Mouse (Mus musculus) lung, postnatal 0 days (tissue): Measurements from ENCODE around the gene Rph3al. TPM values are rescaled to one million over a fixed set of nuclear protein-coding genes. Genes with fewer than 3 reads are reported as not detected.

Experiments used
- ATAC-seq: fragments of 200-750 bp; cut with Nextera tagmentation; 2 replicates; pipeline ENCODE4 v1.8.0; 2017; ENCODE audit warnings: moderate library complexity
- DNase-seq: peaks from one replicate; pipeline ENCODE4 v3.0.0-alpha.2; 2016; ENCODE audit warnings: low spot score
- H3K27ac ChIP-seq: fragments of 300-500 bp; sonication (generic); 2 replicates; pipeline ENCODE4 v1.5.1; 2014; ENCODE audit warnings: antibody characterized with exemption, mild to moderate bottlenecking, low read length, mixed read lengths
- H3K27me3 ChIP-seq: fragments of 300-500 bp; sonication (generic); replicated peaks from 2 replicates; pipeline ENCODE4 v1.6.1; 2014; ENCODE audit warnings: low read length, mixed read lengths; ENCODE audit not compliant: insufficient read depth
- H3K36me3 ChIP-seq: fragments of 300-500 bp; sonication (generic); 2 replicates; pipeline ENCODE4 v1.6.1; 2014; ENCODE audit warnings: low read length, mixed read lengths; ENCODE audit not compliant: insufficient read depth
- H3K4me1 ChIP-seq: fragments of 300-500 bp; sonication (generic); 2 replicates; pipeline ENCODE4 v1.6.1; 2014; ENCODE audit warnings: antibody characterized with exemption, low read depth, low read length, mixed read lengths; ENCODE audit not compliant: insufficient read depth
- H3K4me2 ChIP-seq: fragments of 300-500 bp; sonication (generic); replicated peaks from 2 replicates; pipeline ENCODE4 v1.6.1; 2014; ENCODE audit warnings: low read depth, mild to moderate bottlenecking, low read length, moderate library complexity, mixed read lengths
- H3K4me3 ChIP-seq: fragments of 300-500 bp; sonication (generic); 2 replicates; pipeline ENCODE4 v1.5.1; 2014; ENCODE audit warnings: low read depth, low read length
- H3K9ac ChIP-seq: fragments of 300-500 bp; sonication (generic); replicated peaks from 2 replicates; pipeline ENCODE4 v1.6.1; 2014; ENCODE audit warnings: low read depth, mild to moderate bottlenecking
- H3K9me3 ChIP-seq: fragments of 300-500 bp; sonication (generic); 2 replicates; pipeline ENCODE4 v1.6.1; 2016; ENCODE audit warnings: low read length, mixed read lengths
- CTCF ChIP-seq: IDR thresholded peaks from 2 replicates; pipeline ENCODE4 v1.5.1; 2016; ENCODE audit warnings: antibody characterized with exemption, mild to moderate bottlenecking
- EP300 ChIP-seq: IDR thresholded peaks from 2 replicates; pipeline ENCODE4 v1.6.1; 2016; ENCODE audit warnings: antibody characterized with exemption, mild to moderate bottlenecking, control low read depth
- WGBS: fragments of 180-500 bp; shearing (Covaris S2); extraction: QIAGEN DNeasy Blood & Tissue Kit; methylation state at CpG from one replicate; pipeline ENCODE4 v1.1.7; 2014; 5-methylcytosine and 5-hydroxymethylcytosine counted together
- polyA plus RNA-seq: library from polyadenylated mRNA; unstranded; fragments of >200 nt; fragmentation: Nextera tagmentation; extraction: Ambion mirVana; gene quantifications from 2 replicates; pipeline ENCODE4 v1.2.1, GENCODE M21; 2015

Gene Rph3al
- polyA plus RNA-seq, 1 experiment from 2014 or later, result 11.0 TPM

DNA sequence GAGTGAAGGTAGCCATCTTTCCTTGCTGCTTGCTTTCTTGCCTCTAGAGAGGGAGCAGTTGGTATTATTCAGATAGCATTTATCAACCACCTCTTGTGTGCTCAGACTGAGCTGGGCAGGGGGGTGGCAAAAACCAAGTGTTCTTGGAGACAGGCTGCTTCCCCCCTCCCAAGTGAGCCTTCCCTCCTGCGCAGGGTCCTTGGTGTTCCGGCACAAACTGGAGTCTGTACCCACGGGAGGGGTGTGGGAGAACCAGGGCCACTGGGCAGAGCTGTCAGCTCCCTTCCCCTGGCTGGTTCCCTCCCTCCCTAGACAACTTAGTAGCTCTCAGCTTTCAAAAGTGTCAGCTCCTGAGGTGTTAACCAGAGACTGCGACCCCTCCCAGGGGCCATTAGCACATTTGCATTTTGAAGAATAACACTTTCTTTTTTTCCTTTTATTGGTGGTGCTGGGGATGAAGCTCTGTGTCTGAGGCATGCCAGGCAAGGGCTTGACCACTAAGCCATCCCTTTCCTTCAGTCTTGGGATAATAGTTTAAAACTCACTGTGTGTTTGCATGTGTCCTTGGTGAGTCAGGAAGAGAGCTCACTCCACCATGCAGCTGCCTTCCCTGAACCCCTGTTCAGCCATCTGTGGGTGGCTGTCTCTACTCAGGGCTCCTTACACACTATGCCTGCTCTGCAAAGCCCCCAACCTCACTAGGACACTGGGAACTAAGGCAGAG lies 73.5 kb downstream of the Rph3al start:
- ATAC-seq, result no peak
- DNase-seq, result no peak
- Histone ChIP-seq H3K36me3 (no peaks in the 10 kb centered on the region), H3K9me3 (no peaks in the 10 kb centered on the region), H3K27me3 (no peaks in the 10 kb centered on the region), H3K27ac (no peak overlapping the region), H3K4me3 (no peak overlapping the region), H3K9ac (no peak overlapping the region), H3K4me2 (no peak overlapping the region), H3K4me1 (peaks cover 4% of the 10 kb centered on the region)
- WGBS, result 56% methylated on average over 4 of the region's 4 CpGs
- no peak for TF ChIP-seq EP300
- no peak for TF ChIP-seq CTCF

DNA sequence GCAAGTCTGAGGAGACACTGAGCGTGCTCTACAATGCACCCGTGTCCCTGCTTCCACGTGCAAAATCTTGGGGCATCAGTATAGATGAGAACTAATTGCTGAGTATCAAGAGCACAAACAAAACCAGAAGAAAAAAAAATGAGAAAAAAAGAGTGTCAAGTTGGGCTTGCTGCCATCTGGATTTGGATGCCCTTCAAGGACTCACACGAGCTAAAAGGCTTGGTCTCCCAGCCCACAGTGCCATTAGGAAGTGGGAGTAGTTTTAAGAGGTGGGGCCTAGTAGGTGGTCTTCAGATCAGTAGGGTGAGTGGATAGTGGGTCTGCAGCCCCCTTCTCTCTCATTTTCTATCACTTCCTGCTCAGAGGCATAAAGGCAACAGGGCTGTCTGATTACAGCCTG lies 75.8 kb downstream of the Rph3al start:
- no peak overlapping the region for H3K4me3 ChIP-seq
- DNase-seq (no peak), ATAC-seq (no peak)
- peaks cover 10% of the 10 kb centered on the region for H3K4me1 ChIP-seq
- no peaks in the 10 kb centered on the region for H3K36me3 ChIP-seq
- no peaks in the 10 kb centered on the region for H3K27me3 ChIP-seq
- H3K9me3 ChIP-seq, result no peaks in the 10 kb centered on the region
- 52% methylated on average over 4 of the region's 4 CpGs for WGBS
- no peak overlapping the region for H3K4me2 ChIP-seq
- no peak overlapping the region for H3K27ac ChIP-seq
- TF ChIP-seq CTCF (no peak), EP300 (no peak)
- H3K9ac ChIP-seq, result no peak overlapping the region

DNA sequence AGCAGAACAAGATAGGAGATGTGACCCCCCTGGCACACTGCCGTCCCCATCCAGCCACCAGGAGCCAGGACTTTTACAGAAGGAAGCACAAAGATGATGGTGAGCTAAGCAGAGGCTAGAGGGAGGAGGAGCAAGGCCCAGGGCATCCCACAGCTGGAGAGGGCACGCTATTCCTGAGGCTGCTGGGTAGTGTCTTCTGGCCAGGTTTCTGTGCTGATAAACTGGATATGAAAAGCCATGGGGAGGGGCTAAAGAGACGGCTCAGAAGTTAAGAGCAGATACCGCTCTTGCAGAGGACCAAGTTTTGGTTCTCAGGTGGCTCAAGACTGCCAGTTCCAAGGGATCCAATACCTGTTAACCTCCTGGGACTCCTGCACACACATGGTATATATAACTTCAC lies 76.6 kb downstream of the Rph3al start:
- Histone ChIP-seq H3K9me3 (no peaks in the 10 kb centered on the region), H3K9ac (no peak overlapping the region), H3K4me3 (no peak overlapping the region), H3K4me2 (no peak overlapping the region), H3K36me3 (no peaks in the 10 kb centered on the region), H3K27me3 (no peaks in the 10 kb centered on the region), H3K27ac (no peak overlapping the region), H3K4me1 (peaks cover 10% of the 10 kb centered on the region)
- TF ChIP-seq EP300 (no peak), CTCF (no peak)
- DNase-seq (no peak), ATAC-seq (no peak)
- 49% methylated on average over 4 of the region's 4 CpGs for WGBS

DNA sequence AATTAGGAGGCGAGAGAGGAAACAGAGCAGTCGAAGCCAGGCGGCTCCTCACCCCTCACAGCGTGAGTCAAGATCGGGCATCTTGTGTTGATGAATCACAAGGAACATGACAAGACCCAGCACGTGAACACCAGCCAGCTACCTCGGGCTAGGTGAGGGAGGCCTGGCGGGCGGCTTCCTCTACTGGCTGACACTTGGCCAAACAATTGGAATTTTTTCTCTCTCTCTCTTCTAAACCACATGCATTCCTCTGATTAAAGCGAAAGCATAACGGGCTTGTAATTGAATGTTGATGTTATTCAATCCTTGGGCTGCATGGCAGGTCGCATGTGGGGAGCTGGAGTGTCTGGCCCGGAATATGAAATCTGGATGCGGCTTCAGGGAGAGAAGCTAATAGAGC lies 77.0 kb downstream of the Rph3al start:
- H3K4me2 ChIP-seq, result no peak overlapping the region
- no peak overlapping the region for H3K9ac ChIP-seq
- DNase-seq (peak; percentile 76), ATAC-seq (peak; percentile 78)
- no peaks in the 10 kb centered on the region for H3K9me3 ChIP-seq
- H3K27ac ChIP-seq, result no peak overlapping the region
- H3K27me3 ChIP-seq, result no peaks in the 10 kb centered on the region
- 41% methylated on average over 14 of the region's 14 CpGs for WGBS
- TF ChIP-seq CTCF, result no peak
- TF ChIP-seq EP300, result 0 out of 2 replicates have a peak, but pooled peaks have one; percentile 34
- no peak overlapping the region for H3K4me3 ChIP-seq
- peaks cover 7% of the 10 kb centered on the region; the same call in 1 of the 2 replicates for H3K4me1 ChIP-seq
- no peaks in the 10 kb centered on the region for H3K36me3 ChIP-seq

DNA sequence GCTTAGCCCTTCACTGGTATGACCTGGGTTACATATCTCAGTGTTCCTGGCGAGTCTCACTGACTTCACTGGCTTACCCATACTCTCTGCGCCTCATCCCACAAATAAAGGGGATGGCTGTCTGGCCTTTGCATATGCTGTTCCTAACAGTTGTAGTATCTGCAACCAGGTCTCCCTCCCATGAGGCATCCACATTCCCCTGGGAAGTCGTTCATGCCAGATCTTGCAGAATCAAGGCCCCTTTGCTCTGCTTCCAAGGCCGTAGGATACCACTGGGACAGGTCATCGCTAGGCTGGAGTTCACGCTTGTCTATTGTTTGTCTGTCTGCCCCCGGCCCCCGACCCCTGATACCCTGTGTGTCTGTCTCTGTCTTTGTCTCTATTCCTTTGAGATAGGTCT lies 78.8 kb downstream of the Rph3al start:
- Histone ChIP-seq H3K4me1 (peaks cover 7% of the 10 kb centered on the region; the same call in 1 of the 2 replicates), H3K4me2 (no peak overlapping the region), H3K9ac (no peak overlapping the region), H3K36me3 (no peaks in the 10 kb centered on the region), H3K4me3 (no peak overlapping the region), H3K9me3 (no peaks in the 10 kb centered on the region), H3K27ac (no peak overlapping the region), H3K27me3 (no peaks in the 10 kb centered on the region)
- ATAC-seq (no peak), DNase-seq (no peak)
- WGBS, result 85% methylated on average over 8 of the region's 8 CpGs
- no peak for TF ChIP-seq CTCF
- no peak for TF ChIP-seq EP300

DNA sequence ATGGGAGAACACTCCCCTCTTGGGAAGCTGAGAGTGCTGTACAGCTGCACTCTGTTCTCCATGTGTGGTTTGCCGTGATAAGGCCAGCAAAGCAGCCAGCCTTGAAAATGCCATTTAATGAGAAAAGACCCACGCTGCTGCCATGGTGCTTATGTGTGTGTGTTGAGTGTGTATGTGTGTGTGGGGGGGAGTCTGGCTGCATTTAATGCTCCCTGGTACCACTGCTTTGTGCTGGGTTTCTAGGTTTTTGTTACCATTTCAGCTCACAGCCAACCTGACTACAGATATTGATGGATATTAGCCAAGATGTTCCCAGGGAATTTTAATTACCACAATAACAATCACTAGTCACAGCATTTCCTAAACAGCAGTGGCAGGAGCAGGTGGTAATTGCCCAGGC lies 79.3 kb downstream of the Rph3al start:
- Histone ChIP-seq H3K9ac (no peak overlapping the region), H3K9me3 (no peaks in the 10 kb centered on the region), H3K36me3 (no peaks in the 10 kb centered on the region), H3K4me1 (peaks cover 7% of the 10 kb centered on the region; the same call in 1 of the 2 replicates), H3K4me2 (no peak overlapping the region), H3K4me3 (no peak overlapping the region), H3K27me3 (no peaks in the 10 kb centered on the region), H3K27ac (no peak overlapping the region)
- WGBS, result 77% methylated on average over 2 of the region's 2 CpGs
- ATAC-seq (no peak), DNase-seq (no peak)
- TF ChIP-seq EP300, result no peak
- no peak for TF ChIP-seq CTCF
